Mouse (Mus musculus) kidney, embryonic 14.5 days (tissue): ENCODE data around the gene Ncbp3. TPM values are rescaled to one million over a fixed set of nuclear protein-coding genes. Genes with fewer than 3 reads are reported as not detected.

ENCODE experiments used
- ATAC-seq: fragments of 200-750 bp; cut with Nextera tagmentation; 2 replicates; pipeline ENCODE4 v1.8.0; 2017; ENCODE audit warnings: moderate number of reproducible peaks, mild to moderate bottlenecking, moderate TSS enrichment, moderate library complexity; ENCODE audit not compliant: low FRiP score, low TSS enrichment
- H3K27ac ChIP-seq: fragments of 300-500 bp; sonication (generic); 2 replicates; pipeline ENCODE4 v1.5.1; 2014; ENCODE audit warnings: low read depth, mild to moderate bottlenecking, low read length, moderate library complexity, mixed read lengths
- H3K27me3 ChIP-seq: fragments of 300-500 bp; sonication (generic); 2 replicates; pipeline ENCODE4 v1.6.1; 2014; ENCODE audit warnings: mild to moderate bottlenecking, low read length; ENCODE audit not compliant: control insufficient read depth, insufficient read depth
- H3K36me3 ChIP-seq: fragments of 300-500 bp; sonication (generic); 2 replicates; pipeline ENCODE4 v1.6.1; 2014; ENCODE audit warnings: low read length, mixed read lengths; ENCODE audit not compliant: control insufficient read depth, insufficient read depth
- H3K4me1 ChIP-seq: fragments of 300-500 bp; sonication (generic); 2 replicates; pipeline ENCODE4 v1.6.1; 2014; ENCODE audit warnings: low read length, mixed read lengths; ENCODE audit not compliant: control insufficient read depth, insufficient read depth
- H3K4me2 ChIP-seq: fragments of 300-500 bp; sonication (generic); replicated peaks from 2 replicates; pipeline ENCODE4 v1.6.1; 2014; ENCODE audit warnings: low read depth, mild to moderate bottlenecking, low read length
- H3K4me3 ChIP-seq: fragments of 300-500 bp; sonication (generic); 2 replicates; pipeline ENCODE4 v1.5.1; 2014; ENCODE audit warnings: mild to moderate bottlenecking, low read length
- H3K9ac ChIP-seq: fragments of 300-500 bp; sonication (generic); 2 replicates; pipeline ENCODE4 v1.6.1; 2014; ENCODE audit warnings: low read depth, mild to moderate bottlenecking, low read length, moderate library complexity
- H3K9me3 ChIP-seq: fragments of 300-500 bp; sonication (generic); 2 replicates; pipeline ENCODE4 v1.6.1; 2016; ENCODE audit warnings: low read length; ENCODE audit not compliant: control insufficient read depth
- WGBS: fragments of 180-500 bp; shearing (Covaris S2); extraction: QIAGEN DNeasy Blood & Tissue Kit; methylation state at CpG from one replicate; pipeline ENCODE4 v1.1.7; 2014; 5-methylcytosine and 5-hydroxymethylcytosine counted together
- polyA plus RNA-seq: library from polyadenylated mRNA; unstranded; fragments of >200 nt; fragmentation: Nextera tagmentation; extraction: Ambion mirVana; gene quantifications from 2 replicates; pipeline ENCODE4 v1.2.1, GENCODE M21; 2014

Gene Ncbp3
- 8.7 and 12.9 TPM in 2 replicates for polyA plus RNA-seq

DNA sequence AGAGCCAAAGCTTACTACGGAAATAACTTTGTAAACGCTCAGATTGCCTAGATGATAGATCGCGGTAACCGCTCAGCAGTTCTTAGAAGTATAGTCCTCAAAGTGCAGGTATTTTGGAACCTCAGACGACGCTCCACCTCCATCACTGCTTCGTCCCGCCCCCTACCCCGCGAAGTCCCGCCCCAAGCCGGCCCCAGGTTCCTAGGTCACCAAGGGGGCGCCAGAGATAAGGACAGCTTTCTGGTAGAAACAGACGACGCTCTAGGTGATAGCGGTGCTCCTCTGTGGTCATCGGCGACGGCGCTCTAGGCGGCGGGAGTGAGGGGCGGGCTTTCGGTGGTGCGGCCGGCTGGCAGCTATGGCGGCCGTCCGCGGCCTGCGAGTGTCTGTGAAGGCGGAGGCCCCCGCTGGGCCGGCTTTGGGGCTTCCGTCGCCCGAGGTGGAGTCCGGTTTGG, at the start of gene Ncbp3:
TSS of gene Ncbp3 (plus strand) at position 242 of the 455 bp plus-strand sequence.
- whole genome bisulfite sequencing = 1% methylated on average over 39 of the region's 39 CpGs
- H3K4me3 ChIP-seq = peak within 1 kb of the TSS; percentile 61
- peak within 1 kb of the TSS; percentile 73 for H3K27ac ChIP-seq
- H3K27me3 ChIP-seq = no peaks in the 10 kb centered on the region
- H3K4me1 ChIP-seq = peaks cover 18% of the 10 kb centered on the region; the same call in 1 of the 2 replicates
- no peaks in the 10 kb centered on the region for H3K9me3 ChIP-seq
- peak; percentile 96 for ATAC-seq
- H3K36me3 ChIP-seq = peaks cover 23% of the 10 kb centered on the region
- H3K9ac ChIP-seq = peak within 1 kb of the TSS; percentile 84
- H3K4me2 ChIP-seq = peak within 1 kb of the TSS; percentile 62

- WGBS = 34% methylated on average over 8 of the region's 8 CpGs
- 0 out of 2 replicates have a peak, but pooled peaks have one; percentile 17 for ATAC-seq
- no peak within 1 kb of the TSS for H3K4me3 ChIP-seq
- no peak within 1 kb of the TSS for H3K4me2 ChIP-seq
- H3K27ac ChIP-seq = no peak within 1 kb of the TSS
- H3K27me3 ChIP-seq = no peaks in the 10 kb centered on the region
- peaks cover 9% of the 10 kb centered on the region; the same call in 1 of the 2 replicates for H3K4me1 ChIP-seq
- no peak within 1 kb of the TSS for H3K9ac ChIP-seq
- no peaks in the 10 kb centered on the region for H3K9me3 ChIP-seq
- H3K36me3 ChIP-seq = no peaks in the 10 kb centered on the region
These were observed 48.8 kb upstream of the Ncbp3 start, which contains the start of gene P2rx1 for GRCm38 (mm10) chr11:72998771-72999170. Gene P2rx1 (plus strand): TSS chr11:72999103.

DNA sequence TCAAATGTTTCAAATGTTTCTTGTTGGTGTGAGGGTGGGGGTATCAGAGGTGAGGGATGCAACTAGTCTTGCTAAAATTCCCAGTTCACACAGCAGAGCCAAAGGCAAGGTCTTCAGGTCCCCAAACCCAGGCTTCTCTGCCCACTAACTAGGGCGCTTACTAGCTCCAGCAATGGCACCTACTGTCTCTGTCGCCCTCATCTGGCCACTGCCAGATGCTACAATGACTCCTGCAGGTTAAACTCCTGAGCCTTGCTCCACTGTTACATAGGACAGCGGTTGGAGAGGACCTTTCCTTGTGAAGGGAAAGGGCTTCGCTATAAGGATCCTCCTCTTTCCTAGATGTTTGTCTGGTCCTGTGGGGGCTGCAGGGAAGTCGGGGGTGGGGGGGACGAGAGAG, 46.6 kb upstream of the Ncbp3 start:
- 0 out of 2 replicates have a peak, but pooled peaks have one; percentile 25 for ATAC-seq
- WGBS = 7% methylated on average over 6 of the region's 6 CpGs
- Histone ChIP-seq H3K27me3 (no peaks in the 10 kb centered on the region), H3K9me3 (no peaks in the 10 kb centered on the region), H3K27ac (no peak overlapping the region), H3K4me1 (peaks cover 9% of the 10 kb centered on the region; the same call in 1 of the 2 replicates), H3K4me2 (no peak overlapping the region), H3K4me3 (no peak overlapping the region), H3K9ac (no peak overlapping the region), H3K36me3 (no peaks in the 10 kb centered on the region)

GRCm38 (mm10) chr11:73006377-73006776, 41.2 kb upstream of the Ncbp3 start:
- Histone ChIP-seq H3K27ac (no peak overlapping the region), H3K9me3 (no peaks in the 10 kb centered on the region), H3K4me3 (no peak overlapping the region), H3K4me1 (no peaks in the 10 kb centered on the region), H3K4me2 (no peak overlapping the region), H3K9ac (no peak overlapping the region), H3K27me3 (peaks cover 6% of the 10 kb centered on the region; the same call in 1 of the 2 replicates), H3K36me3 (no peaks in the 10 kb centered on the region)
- 10% methylated on average over 2 of the region's 2 CpGs for WGBS
- ATAC-seq = peak; percentile 64

GRCm38 (mm10) chr11:73007113-73007512, 40.5 kb upstream of the Ncbp3 start:
- Histone ChIP-seq H3K4me1 (no peaks in the 10 kb centered on the region), H3K27me3 (peaks cover 6% of the 10 kb centered on the region; the same call in 1 of the 2 replicates), H3K4me3 (no peak overlapping the region), H3K4me2 (no peak overlapping the region), H3K27ac (no peak overlapping the region), H3K36me3 (no peaks in the 10 kb centered on the region), H3K9ac (no peak overlapping the region), H3K9me3 (no peaks in the 10 kb centered on the region)
- 70% methylated on average over 3 of the region's 3 CpGs for WGBS
- ATAC-seq = no peak

GRCm38 (mm10) chr11:73007698-73008481, 39.7 kb upstream of the Ncbp3 start:
- H3K4me2 ChIP-seq = no peak overlapping the region
- peaks cover 6% of the 10 kb centered on the region; the same call in 1 of the 2 replicates for H3K27me3 ChIP-seq
- H3K4me1 ChIP-seq = no peaks in the 10 kb centered on the region
- H3K4me3 ChIP-seq = no peak overlapping the region
- no peaks in the 10 kb centered on the region for H3K36me3 ChIP-seq
- 62% methylated on average over 11 of the region's 11 CpGs for WGBS
- H3K9me3 ChIP-seq = no peaks in the 10 kb centered on the region
- no peak for ATAC-seq
- H3K27ac ChIP-seq = no peak overlapping the region
- no peak overlapping the region for H3K9ac ChIP-seq

DNA sequence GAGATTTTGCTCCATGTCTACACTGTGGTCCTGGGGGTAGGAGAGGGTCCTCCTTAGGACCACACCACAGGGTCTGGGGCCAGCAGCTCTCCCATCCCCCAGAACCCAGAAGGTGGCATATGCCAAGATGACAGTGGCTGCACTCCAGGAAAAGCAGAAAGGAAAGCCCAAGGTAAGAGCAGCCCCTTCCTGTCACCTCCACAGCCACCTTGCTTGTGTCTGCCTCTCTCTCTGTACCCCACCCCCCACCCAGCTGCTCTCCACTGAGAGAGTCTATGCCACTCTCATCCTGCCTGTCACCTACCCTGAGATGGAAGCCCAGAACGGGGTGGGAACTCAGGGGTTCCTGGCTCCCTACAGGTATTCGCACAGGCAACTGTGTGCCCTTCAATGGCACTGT, 38.8 kb upstream of the Ncbp3 start:
- ATAC-seq = no peak
- H3K9ac ChIP-seq = no peak overlapping the region
- H3K27me3 ChIP-seq = peaks cover 6% of the 10 kb centered on the region; the same call in 1 of the 2 replicates
- H3K27ac ChIP-seq = no peak overlapping the region
- H3K9me3 ChIP-seq = no peaks in the 10 kb centered on the region
- no peaks in the 10 kb centered on the region for H3K4me1 ChIP-seq
- H3K4me2 ChIP-seq = no peak overlapping the region
- no peak overlapping the region for H3K4me3 ChIP-seq
- no peaks in the 10 kb centered on the region for H3K36me3 ChIP-seq
- 68% methylated on average over 2 of the region's 2 CpGs for WGBS

DNA sequence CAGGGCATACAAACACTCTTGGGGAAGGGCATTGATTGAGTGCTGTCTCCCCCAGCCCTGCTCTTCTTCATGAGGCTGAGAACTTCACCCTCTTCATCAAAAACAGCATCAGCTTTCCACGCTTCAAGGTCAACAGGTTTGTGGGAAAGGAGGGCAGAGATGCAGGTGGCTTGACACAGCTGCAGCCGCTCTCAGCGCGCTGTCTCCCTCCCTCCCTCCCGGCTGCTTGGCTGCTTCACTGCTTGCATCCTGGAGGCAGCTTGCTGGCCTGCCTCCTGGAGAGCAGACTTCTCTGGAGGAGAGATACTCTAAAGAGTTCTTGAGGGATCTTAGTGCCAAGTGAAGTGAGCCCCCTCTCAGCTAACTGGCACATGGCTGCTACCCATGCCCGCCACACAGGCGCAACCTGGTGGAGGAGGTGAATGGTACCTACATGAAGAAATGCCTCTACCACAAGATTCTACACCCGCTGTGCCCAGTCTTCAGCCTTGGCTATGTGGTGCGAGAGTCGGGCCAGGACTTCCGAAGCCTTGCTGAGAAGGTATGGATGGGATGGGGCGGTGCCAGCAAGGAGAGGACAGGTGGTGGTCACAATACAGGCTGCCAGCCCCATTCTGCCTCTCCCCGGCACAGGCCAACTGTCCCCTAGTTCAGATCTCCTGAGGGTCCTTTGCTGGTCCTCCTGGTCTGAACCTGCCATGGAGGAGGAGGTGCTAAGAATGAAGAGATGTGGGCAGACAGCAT, 37.9 kb upstream of the Ncbp3 start:
- no peaks in the 10 kb centered on the region for H3K36me3 ChIP-seq
- H3K27ac ChIP-seq = no peak overlapping the region
- H3K9me3 ChIP-seq = no peaks in the 10 kb centered on the region
- H3K4me1 ChIP-seq = no peaks in the 10 kb centered on the region
- 64% methylated on average over 13 of the region's 13 CpGs for WGBS
- H3K9ac ChIP-seq = no peak overlapping the region
- H3K4me2 ChIP-seq = no peak overlapping the region
- H3K4me3 ChIP-seq = no peak overlapping the region
- ATAC-seq = no peak
- peaks cover 6% of the 10 kb centered on the region; the same call in 1 of the 2 replicates for H3K27me3 ChIP-seq
